Mouse (Mus musculus) monocyte, adult 5-6 weeks (primary cell): Measurements from ENCODE around the gene Gm36176. TPM values are rescaled to one million over a fixed set of nuclear protein-coding genes. Genes with fewer than 3 reads are reported as not detected.
"Not testable (repeated sequence)": the region's sequence is repeated elsewhere in the genome, so short reads cannot be mapped to it uniquely, and the experiment has no call there.

Experiments
- ATAC-seq: fragments of 153-309, 156-312 bp; replicated peaks from 2 replicates; pipeline ENCODE4 v1.8.0; 2017; ENCODE audit warnings: mild to moderate bottlenecking; ENCODE audit not compliant: low TSS enrichment, insufficient number of reproducible peaks, severe bottlenecking, poor library complexity, low FRiP score
- total RNA-seq: library from RNA; stranded (forward); fragments of 200-1000, 200-491, 200-594 nt; gene quantifications from 3 replicates; pipeline ENCODE4 v1.2.3, GENCODE M21; 2017

Gm36176 gene
- total RNA-seq: not detected in 3 replicates

DNA sequence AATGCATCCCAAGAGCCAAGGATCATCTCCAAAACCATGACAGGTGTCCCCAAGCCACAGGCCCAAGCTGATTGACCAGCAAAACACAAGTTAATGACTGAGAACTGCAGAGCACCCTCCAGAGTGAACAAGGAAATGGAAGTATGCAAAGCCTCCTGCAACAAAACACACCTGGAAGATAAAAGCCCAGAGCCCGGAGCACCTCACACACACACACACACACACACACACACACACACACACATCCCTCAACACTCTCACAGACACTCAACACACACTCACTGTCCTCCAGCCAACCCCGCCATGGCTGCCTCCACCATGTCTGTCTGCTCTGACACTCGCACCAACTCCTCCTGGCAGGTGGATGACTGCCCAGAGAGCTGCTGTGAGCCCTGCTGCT, at the start of gene Gm36176:
Gm36176 (plus strand) TSS at position 301 of the 400 bp plus-strand sequence.
- ATAC-seq: no peak

DNA sequence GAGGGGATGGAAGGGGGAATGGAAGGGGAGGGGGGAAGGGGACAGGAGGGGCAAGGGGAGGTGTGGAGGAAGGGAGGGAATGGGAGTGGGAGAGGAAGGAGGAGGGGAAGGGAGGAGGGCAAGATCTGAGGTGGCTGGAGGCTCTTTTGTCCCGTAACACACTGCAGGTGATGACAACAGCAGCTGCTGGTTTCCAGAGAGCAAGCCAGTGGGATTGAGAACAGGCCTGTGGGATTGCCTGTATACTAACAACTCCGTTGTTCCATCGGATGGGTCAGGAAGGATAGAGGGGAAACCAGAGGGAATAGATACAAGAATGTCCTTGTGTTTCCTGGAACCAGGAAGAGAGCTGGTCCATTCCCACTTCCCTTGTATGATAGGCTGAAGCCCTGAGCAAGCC, 48.9 kb upstream of the Gm36176 start:
- no peak for ATAC-seq

DNA sequence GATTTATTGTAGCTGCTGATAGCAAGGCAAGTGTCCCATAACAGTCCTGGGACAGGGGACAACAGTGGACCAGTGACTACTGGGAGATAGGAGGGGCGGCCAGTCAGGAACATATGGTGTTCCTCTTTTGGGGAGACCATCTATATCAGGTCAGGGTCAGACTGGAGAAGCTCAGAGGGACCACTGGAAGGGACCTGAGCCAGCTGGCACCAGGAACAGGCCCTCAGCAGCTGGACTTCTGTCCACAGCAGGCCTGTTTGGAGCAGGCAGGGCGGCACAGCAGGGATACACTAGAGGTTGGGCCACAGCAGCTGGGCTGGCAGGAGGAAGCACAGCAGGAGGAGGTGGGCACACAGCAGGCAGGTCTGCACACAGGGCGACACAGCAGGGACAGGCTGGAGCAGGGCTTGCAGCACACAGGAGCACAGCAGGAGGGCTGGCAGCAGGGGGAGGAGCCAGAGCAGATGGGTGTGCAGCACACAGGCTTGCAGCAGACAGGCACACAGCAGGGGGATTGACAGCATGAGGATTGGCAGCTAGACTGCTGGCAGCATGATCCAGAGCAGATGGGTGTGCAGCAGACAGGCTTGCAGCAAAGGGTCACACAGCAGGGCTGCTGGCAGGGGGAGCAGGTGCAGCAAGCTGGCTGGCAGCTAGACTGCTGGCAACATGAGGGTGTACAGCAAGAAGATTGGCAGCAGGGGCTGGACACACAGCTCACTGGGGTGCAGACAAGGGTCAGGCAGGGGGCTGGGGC, 48.3 kb upstream of the Gm36176 start:
- not testable (repeated sequence) for ATAC-seq

DNA sequence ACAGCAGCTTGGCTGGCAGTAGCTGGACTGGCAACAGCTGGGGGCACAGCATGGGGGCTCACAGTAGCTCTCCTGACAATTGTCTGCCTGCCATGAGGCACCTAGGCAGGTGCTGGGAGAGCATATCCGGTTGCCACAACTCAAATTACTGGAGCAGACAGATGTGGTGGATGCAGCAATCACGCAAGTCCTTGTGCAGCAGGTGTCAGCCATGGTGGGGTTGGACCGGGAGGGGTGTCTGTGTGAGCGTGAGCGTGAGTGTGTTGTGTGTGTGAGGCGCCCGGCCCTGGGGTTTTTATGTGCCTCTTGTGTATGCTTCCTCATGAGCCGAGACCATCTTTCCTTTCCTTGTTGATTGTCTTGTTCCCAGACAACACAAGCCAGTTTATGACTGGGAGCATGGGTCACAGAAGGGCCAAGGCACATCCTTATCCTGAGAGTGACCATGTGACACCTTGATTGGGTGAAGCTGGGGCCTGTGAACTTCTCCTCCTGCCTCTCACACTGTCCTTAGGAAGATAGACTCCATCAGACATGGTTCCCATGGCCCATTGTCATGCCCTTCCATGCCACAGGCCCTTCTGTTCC, 47.6 kb upstream of the Gm36176 start, which contains the start of gene Gm19668:
Gm19668 (minus strand) TSS at position 213 of the 588 bp plus-strand sequence.
- no peak for ATAC-seq

DNA sequence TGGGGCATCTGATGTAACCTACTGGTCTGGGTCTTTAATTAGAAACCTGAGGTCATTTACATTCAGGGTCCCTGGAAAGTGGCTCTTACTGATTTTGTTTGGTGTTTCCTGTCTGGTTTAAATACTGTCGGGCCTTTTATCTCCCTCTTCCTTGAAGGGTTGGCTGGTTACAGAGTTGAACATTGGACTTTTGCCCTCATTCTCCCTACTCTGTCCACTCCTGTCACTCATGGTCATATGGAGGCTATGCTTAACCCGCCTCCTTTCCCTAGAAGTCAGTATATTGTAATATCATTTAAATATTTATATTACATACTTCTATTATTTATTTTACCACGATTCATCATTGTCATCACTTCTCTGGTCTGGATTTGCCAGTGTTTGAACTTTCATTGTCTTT, 42.5 kb upstream of the Gm36176 start:
- no peak for ATAC-seq

DNA sequence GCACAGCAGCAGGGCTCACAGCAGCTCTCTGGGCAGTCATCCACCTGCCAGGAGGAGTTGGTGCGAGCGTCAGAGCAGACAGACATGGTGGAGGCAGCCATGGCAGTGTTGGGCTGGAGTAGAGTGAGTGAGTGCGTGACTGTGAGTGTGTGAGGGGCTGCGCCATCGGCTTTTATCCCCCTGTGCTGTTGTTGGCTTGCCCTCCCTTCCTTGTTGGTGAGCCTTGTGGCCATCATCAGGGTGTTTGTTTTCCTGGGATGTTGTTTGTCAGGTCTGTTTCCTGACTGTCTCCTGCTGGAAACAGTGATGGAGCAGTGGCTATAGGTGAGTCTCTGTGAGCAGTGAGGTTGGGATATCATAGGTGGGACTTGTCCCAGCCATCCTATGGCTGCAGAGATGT, 34.9 kb upstream of the Gm36176 start, which contains the start of gene Gm9507:
Gm9507 (minus strand) TSS at position 101 of the 400 bp plus-strand sequence.
- no peak for ATAC-seq

DNA sequence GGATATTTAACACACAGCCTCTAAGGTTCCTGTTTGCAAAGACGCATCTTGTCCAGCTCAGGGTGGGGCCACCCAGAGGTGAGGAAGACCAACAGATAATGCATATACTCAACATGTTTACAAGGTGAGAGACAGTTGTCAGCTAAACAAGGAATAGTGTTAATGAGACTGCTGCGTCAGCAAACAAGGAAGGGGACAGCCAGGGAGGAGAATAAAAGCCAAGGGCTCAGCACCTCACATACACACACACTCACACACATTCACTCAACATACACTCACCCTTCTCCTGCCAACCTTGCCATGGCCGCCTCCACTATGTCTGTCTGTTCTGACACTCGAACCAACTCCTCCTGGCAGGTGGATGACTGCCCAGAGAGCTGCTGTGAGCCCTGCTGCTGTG, 32.2 kb upstream of the Gm36176 start, which contains the start of gene Gm2696:
Gm2696 (plus strand) TSS at position 301 of the 400 bp plus-strand sequence.
- no peak for ATAC-seq

DNA sequence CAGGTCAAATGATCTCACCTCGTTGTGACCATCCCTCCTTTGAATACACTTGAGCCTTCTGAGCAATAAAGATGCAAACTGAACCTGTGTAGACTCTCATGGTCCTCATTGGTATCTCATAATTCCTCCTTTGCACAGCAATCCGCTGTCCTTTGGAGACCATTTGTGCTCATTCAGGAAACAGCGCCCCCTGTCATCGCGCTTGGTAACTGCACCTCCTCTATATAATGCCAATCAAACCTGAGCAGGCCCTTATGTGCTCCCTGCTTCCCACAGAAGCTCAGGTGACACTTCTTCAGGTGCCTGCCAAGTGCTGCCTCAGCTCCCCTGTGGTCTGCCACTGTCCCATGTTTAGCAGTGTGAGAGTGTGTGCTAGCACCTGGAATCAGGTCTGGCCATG, 31.1 kb upstream of the Gm36176 start:
- ATAC-seq: no peak

DNA sequence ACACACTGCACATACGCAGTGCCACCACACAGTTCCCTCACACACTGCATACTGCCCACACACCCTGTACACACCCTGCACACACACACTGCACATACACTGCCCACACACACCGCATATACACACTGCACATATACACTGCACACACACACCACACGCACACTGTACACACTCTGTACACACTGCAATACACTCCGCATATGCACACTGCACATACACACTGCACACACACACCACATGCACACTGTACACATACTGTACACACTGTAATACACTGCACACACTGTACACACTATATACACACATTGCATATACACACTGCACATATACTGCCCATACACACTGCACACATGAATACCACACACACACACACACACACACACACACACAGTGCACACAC, 28.1 kb upstream of the Gm36176 start:
- ATAC-seq: 0 out of 2 replicates have a peak, but pooled peaks have one; percentile 22

DNA sequence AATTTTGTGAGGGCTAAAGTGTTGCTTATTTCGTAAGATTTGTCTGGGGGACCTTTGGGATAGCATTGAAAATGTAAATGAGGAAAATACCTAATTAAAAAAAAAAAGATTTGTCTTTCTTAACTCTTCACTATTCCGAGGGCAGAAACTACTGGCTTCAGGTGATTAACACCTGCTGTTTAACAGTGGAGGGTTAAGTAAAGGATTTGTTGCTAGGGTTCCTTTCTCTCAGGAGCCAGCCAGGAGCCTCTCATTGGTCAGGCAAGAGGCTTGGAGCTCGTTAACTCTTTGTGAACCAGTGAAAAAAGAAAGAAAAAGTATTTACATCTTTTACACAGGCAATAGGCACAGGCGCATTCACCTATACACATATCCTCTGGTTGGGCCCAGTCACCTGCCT, 27.4 kb upstream of the Gm36176 start:
- no peak for ATAC-seq

DNA sequence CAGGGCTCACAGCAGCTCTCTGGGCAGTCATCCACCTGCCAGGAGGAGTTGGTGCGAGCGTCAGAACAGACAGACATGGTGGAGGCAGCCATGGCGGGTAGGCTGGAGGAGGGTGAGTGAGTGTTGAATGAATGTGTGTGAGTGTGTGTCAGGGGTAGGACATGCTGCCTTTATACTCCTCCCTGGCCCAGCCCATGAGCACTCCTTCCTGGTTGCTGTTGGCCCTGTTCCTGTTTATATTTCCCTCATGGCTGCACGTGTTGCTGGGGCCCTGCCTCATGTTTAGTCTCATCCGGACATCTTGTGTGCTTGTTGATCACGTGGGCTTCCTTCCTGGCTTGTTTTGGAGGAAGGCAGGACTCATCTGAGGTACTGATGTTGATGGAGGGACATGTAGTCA, 19.7 kb upstream of the Gm36176 start, which contains the start of gene Krtap10-4:
Krtap10-4 (minus strand) TSS at position 145 of the 400 bp plus-strand sequence.
- ATAC-seq: no peak

DNA sequence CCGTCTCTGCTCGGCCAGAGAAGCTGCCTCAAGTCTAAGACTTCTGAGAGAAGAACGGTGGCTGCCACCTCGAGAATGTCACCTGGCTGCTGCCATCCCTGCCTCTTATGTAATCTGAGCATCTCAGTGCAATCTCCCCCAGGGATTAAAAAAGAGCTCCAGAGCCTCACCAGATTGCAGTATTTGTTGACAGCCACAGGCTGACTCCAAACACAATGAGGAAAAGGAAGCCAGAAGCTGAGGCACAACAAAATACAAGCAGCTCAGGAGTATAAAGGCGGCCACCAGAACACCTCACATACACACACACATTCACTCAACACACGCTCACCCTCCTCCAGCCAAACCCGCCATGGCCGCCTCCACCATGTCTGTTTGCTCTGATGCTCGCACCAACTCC, 11.0 kb upstream of the Gm36176 start, which contains the start of gene Krtap10-10:
Krtap10-10 (plus strand) TSS at position 301 of the 400 bp plus-strand sequence.
- no peak for ATAC-seq

DNA sequence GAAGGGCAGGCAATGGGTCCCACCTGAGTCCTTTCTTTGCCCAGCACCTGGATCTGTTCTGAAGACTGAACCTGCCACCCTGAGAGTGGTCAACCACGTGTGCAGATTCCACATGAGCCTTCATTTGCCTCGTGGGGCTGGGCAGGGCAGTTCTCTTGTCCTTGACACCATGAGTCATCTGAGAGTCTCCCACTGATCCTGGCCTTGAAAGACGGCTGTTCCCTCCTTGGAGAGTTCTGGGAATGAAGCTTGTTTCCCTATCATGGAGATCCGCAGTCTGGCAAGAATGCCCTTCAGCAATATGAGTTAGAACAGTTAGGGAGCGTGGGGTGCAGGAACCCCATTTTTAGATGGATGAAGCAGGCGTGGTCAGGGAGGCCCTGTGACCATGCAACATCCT, 7.6 kb upstream of the Gm36176 start:
- ATAC-seq: no peak

DNA sequence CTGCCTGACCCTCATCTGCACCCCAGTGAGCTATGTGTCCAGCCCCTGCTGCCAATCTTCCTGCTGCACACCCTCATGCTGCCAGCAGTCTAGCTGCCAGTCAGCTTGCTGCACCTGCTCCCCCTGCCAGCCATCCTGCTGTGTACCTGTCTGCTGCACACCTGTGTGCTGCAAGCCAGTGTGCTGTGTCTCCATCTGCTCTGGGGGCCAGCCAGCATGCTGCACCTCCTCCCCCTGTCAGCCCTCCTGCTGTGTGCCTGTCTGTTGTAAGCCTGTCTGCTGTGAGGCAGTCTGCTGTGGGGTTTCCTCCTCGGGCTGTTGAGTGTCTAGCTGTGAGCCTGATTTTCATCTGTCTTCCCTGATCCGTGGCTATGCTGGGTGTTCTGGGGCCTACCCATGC, 358 bp downstream of the Gm36176 start:
- ATAC-seq: no peak

DNA sequence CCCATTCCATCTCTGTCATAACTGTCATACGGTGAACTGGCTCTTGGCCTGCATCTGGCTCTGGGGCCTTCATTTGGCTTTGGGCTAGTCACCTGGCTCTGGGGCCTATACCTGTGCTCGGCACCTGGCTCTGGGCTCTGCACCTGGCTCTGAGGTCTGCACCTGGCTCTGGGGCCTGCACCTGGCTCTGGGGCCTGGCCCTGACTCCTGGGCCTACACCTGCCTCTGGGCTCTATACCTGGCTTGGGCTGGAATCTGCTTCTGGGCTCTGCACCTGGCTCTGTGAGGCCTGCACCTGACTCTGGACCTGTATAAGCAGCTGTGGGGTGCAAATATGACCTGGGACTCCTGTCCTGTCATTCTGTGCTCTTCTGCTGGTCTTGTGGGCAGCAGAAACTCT, 935 bp downstream of the Gm36176 start:
- no peak for ATAC-seq

DNA sequence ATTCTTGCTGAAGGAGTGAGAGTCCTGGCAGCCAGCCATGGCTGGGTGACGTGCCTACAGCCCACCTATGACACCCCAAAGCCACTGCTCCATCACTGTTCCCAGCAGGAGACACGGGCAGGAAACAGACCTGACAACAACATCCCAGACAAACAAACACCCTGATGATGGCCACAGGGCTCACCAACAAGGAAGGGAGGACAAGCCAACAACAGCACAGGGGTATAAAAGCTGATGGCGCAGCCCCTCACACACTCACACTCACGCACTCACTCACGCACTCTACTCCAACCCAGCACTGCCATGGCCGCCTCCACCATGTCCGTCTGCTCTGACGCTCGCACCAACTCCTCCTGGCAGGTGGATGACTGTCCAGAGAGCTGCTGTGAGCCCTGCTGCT, 6.0 kb downstream of the Gm36176 start, which contains the start of gene Gm10318:
Gm10318 (plus strand) TSS at position 301 of the 400 bp plus-strand sequence.
- no peak for ATAC-seq

DNA sequence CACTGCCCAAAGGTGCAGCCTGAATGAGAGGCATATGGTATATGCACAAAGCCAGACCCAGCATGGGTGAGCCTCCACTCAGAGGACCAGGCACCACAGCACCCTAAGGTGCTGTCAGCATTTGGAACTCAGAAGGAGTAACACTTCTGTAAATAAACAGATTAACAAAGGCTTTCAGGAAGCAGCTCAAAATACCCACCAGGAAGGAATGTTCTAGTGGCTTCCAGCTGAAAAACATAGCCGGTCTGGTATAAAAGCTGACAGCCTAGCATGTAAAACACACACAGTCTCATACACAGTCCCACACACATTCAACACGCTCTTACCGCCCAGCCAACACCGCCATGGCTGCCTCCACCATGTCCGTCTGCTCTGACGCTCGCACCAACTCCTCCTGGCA, 15.1 kb downstream of the Gm36176 start, which contains the start of gene Gm3285:
Gm3285 (plus strand) TSS at position 301 of the 400 bp plus-strand sequence.
- ATAC-seq: no peak

DNA sequence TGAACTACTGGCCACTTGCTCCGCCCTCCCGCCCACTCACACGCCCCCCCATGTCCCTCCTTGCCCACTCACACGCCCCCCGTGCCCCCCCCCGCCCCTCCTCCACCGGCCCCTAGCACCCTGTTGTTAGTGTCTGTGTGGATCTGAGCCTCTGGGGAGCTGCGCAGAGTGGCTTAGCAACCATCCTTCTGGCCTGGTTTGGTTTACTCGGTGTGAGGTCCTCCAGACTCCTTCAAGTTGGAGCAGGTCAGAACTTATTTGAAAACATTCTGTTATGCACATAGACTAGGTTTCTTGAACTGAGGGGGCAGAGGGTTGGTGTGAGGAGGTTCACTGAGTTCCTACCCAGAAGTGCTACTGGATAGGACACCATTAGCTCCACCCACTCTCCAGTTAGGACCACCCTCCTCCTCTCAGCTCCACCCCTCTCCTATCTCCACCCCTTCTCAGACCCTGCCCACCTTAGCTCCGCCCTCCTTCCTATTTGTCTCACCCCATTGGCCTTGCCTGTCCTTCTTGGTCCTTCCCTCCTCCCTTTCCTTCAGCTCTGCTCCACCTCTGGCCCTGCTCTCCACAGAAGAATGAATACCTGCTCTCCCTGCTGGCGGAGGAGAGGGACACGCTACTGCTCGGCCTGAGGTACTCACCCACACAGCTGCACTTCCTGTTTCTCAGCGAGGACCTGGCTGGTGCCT, 17.6 kb downstream of the Gm36176 start:
- ATAC-seq: peak; percentile 64

DNA sequence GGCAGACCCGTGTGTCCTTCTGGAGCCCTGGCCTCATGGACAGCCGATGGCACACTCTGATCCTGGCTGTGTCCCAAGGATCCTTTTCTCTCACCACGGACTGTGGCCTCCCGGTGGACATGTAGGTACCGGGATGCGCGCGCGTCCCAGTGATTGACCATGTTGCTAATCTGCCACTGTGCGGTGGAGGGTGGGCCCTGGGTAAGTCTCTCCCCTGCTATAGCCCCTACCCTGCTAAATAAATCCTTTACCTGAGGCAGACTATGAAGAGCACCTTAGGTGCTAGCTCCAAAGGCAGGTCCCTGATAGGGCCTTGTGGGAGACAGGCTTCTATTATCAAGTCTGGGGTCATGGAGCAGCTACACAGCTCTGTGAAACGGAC, 18.1 kb downstream of the Gm36176 start:
- no peak for ATAC-seq
